ENCODE assay signal across 7 mouse cellular contexts in genomic region chr7:24886308-24886633, GRCm38 (mm10). TPM values are rescaled to one million over a fixed set of nuclear protein-coding genes. Genes with fewer than 3 reads are reported as not detected.
DNase-seq lines count a peak whose midpoint lies in the region; ATAC-seq and TF ChIP-seq lines count a peak whose summit lies in the region.

No protein-coding gene starts in this region.

- H3K4me3 ChIP-seq in ES-Bruce4 (ENCODE audit: low read depth, low read length): peak overlapping the region; percentile 90
- H3K4me3 ChIP-seq in hindbrain, embryonic 10.5 days: peak overlapping the region; percentile 98
- H3K4me3 ChIP-seq in limb, embryonic 15.5 days: peak overlapping the region; percentile 98
- H3K4me3 ChIP-seq in stomach, postnatal 0 days (ENCODE audit: low read depth, low read length): peak overlapping the region; percentile 100

- H3K4me1 ChIP-seq in ES-Bruce4 (ENCODE audit: control insufficient read depth, insufficient read depth, low read length): no peaks in the 10 kb centered on the region
- H3K4me1 ChIP-seq in hindbrain, embryonic 10.5 days (replicated peaks): peaks cover 28% of the 10 kb centered on the region
- H3K4me1 ChIP-seq in limb, embryonic 15.5 days: peaks cover 29% of the 10 kb centered on the region
- peaks cover 9% of the 10 kb centered on the region; the same call in 1 of the 2 replicates for H3K4me1 ChIP-seq in stomach, postnatal 0 days (replicated peaks; ENCODE audit: control insufficient read depth, insufficient read depth)

- no peak for ATAC-seq in limb, embryonic 15.5 days (ENCODE audit: insufficient number of reproducible peaks, low FRiP score, low TSS enrichment, low read depth)
- no peak for ATAC-seq in stomach, postnatal 0 days (ENCODE audit: low FRiP score, low TSS enrichment)

- H3K27me3 ChIP-seq in ES-Bruce4 (ENCODE audit: control insufficient read depth, insufficient read depth, low read length, poor library complexity, severe bottlenecking): no peaks in the 10 kb centered on the region
- no peaks in the 10 kb centered on the region for H3K27me3 ChIP-seq in hindbrain, embryonic 10.5 days (ENCODE audit: insufficient read depth, poor library complexity, severe bottlenecking)
- no peaks in the 10 kb centered on the region for H3K27me3 ChIP-seq in limb, embryonic 15.5 days
- no peaks in the 10 kb centered on the region for H3K27me3 ChIP-seq in stomach, postnatal 0 days (ENCODE audit: control insufficient read depth, insufficient read depth, low read length)

- no peak for TF ChIP-seq EP300 in ES-Bruce4 (IDR thresholded peaks at IDR 0.05; ENCODE audit: insufficient read depth, low read depth, low read length)
- TF ChIP-seq EP300 in stomach, postnatal 0 days (optimal IDR thresholded peaks at IDR 0.05): no peak

- peak overlapping the region; percentile 70 for H3K27ac ChIP-seq in ES-Bruce4 (ENCODE audit: insufficient read depth, low read length)
- H3K27ac ChIP-seq in hindbrain, embryonic 10.5 days: peak overlapping the region; percentile 99
- peak overlapping the region; percentile 69 for H3K27ac ChIP-seq in limb, embryonic 15.5 days
- H3K27ac ChIP-seq in stomach, postnatal 0 days (replicated peaks): 0 out of 2 replicates have a peak overlapping the region, but pooled peaks have one; percentile 35

- peak; percentile 53 for DNase-seq in NIH3T3 (ENCODE audit: low read depth)
- DNase-seq in hindbrain, embryonic 10.5 days (ENCODE audit: low spot score): no peak
- no peak for DNase-seq in stomach, postnatal 0 days (ENCODE audit: low spot score)
- no peak for DNase-seq in right cerebral cortex, adult 2 months (ENCODE audit: low spot score in 2 of 2)
- DNase-seq in spleen, adult 18-20 months: no peak

- no peaks in the 10 kb centered on the region for H3K9me3 ChIP-seq in ES-Bruce4 (replicated peaks; ENCODE audit: control insufficient read depth, insufficient read depth, low read length, poor library complexity, severe bottlenecking)
- no peaks in the 10 kb centered on the region for H3K9me3 ChIP-seq in hindbrain, embryonic 10.5 days
- no peaks in the 10 kb centered on the region for H3K9me3 ChIP-seq in limb, embryonic 15.5 days
- H3K9me3 ChIP-seq in stomach, postnatal 0 days (ENCODE audit: control insufficient read depth, low read length): no peaks in the 10 kb centered on the region

- peak overlapping the region; percentile 64 for H3K4me2 ChIP-seq in limb, embryonic 15.5 days
- H3K4me2 ChIP-seq in stomach, postnatal 0 days (replicated peaks; ENCODE audit: low read depth): peak overlapping the region; percentile 74

- H3K36me3 ChIP-seq in ES-Bruce4 (ENCODE audit: control insufficient read depth, insufficient read depth, low read length, poor library complexity, severe bottlenecking): peaks cover 52% of the 10 kb centered on the region
- peaks cover 60% of the 10 kb centered on the region for H3K36me3 ChIP-seq in hindbrain, embryonic 10.5 days
- H3K36me3 ChIP-seq in limb, embryonic 15.5 days: peaks cover 53% of the 10 kb centered on the region
- H3K36me3 ChIP-seq in stomach, postnatal 0 days (ENCODE audit: control insufficient read depth, insufficient read depth, low read length): peaks cover 8% of the 10 kb centered on the region

- no peak for TF ChIP-seq CTCF in ES-Bruce4 (IDR thresholded peaks at IDR 0.05; ENCODE audit: low read depth, low read length)
- TF ChIP-seq CTCF in stomach, postnatal 0 days (IDR thresholded peaks at IDR 0.05; ENCODE audit: low read depth): no peak

- WGBS in hindbrain, embryonic 10.5 days: 75% methylated on average over 4 of the region's 4 CpGs
- WGBS in limb, embryonic 15.5 days: 66% methylated on average over 4 of the region's 4 CpGs
- WGBS in stomach, postnatal 0 days: 35% methylated on average over 4 of the region's 4 CpGs

- no peak for TF ChIP-seq POLR2A in ES-Bruce4 (IDR thresholded peaks at IDR 0.05; ENCODE audit: insufficient read depth, low read length)

- peak overlapping the region; percentile 97 for H3K9ac ChIP-seq in ES-Bruce4 (ENCODE audit: low read depth, poor library complexity, severe bottlenecking)
- H3K9ac ChIP-seq in limb, embryonic 15.5 days: peak overlapping the region; percentile 100
- peak overlapping the region; percentile 100 for H3K9ac ChIP-seq in stomach, postnatal 0 days (ENCODE audit: low read length)

RNA-seq across cellular contexts. Expression of gene Rps19, which starts 2.1 kb away (rescaled TPM):
- polyA plus RNA-seq in ES-Bruce4 (2011; ENCODE audit: insufficient read depth, insufficient read length, low read depth, missing spikeins): 2,100 and 2,446 TPM in 2 replicates
- 1,985 and 2,165 TPM in 2 replicates for polyA plus RNA-seq in hindbrain, embryonic 10.5 days (2016; fragmentation: Nextera tagmentation; extraction: Ambion mirVana)
- 2,364 and 2,933 TPM in 2 replicates for polyA plus RNA-seq in limb, embryonic 15.5 days (2015; fragmentation: Nextera tagmentation; extraction: Ambion mirVana)
- polyA plus RNA-seq in stomach, postnatal 0 days (2015; fragmentation: Nextera tagmentation; extraction: Ambion mirVana): 2,060 and 2,085 TPM in 2 replicates

RNA-seq across cellular contexts. Expression of gene Cd79a, which starts 10.9 kb away (rescaled TPM):
- polyA plus RNA-seq in ES-Bruce4 (2011; ENCODE audit: insufficient read depth, insufficient read length, low read depth, missing spikeins): 2.8 and 2.9 TPM in 2 replicates
- polyA plus RNA-seq in hindbrain, embryonic 10.5 days (2016; fragmentation: Nextera tagmentation; extraction: Ambion mirVana): 0.13 and 0.29 TPM in 2 replicates
- polyA plus RNA-seq in limb, embryonic 15.5 days (2015; fragmentation: Nextera tagmentation; extraction: Ambion mirVana): 0.72 and 0.78 TPM in 2 replicates
- polyA plus RNA-seq in stomach, postnatal 0 days (2015; fragmentation: Nextera tagmentation; extraction: Ambion mirVana): 0.25 and 0.44 TPM in 2 replicates

RNA-seq across cellular contexts. Expression of gene Dmrtc2, which starts 16.4 kb away (rescaled TPM):
- polyA plus RNA-seq in ES-Bruce4 (2011; ENCODE audit: insufficient read depth, insufficient read length, low read depth, missing spikeins): 0.75 and 1.1 TPM in 2 replicates
- polyA plus RNA-seq in hindbrain, embryonic 10.5 days (2016; fragmentation: Nextera tagmentation; extraction: Ambion mirVana): not detected in 2 replicates
- not detected in 2 replicates for polyA plus RNA-seq in limb, embryonic 15.5 days (2015; fragmentation: Nextera tagmentation; extraction: Ambion mirVana)
- not detected in 2 replicates for polyA plus RNA-seq in stomach, postnatal 0 days (2015; fragmentation: Nextera tagmentation; extraction: Ambion mirVana)

RNA-seq across cellular contexts. Expression of gene Arhgef1, which starts 16.4 kb away (rescaled TPM):
- polyA plus RNA-seq in ES-Bruce4 (2011; ENCODE audit: insufficient read depth, insufficient read length, low read depth, missing spikeins): 90.5 and 108 TPM in 2 replicates
- 72.4 and 76.0 TPM in 2 replicates for polyA plus RNA-seq in hindbrain, embryonic 10.5 days (2016; fragmentation: Nextera tagmentation; extraction: Ambion mirVana)
- 110 and 122 TPM in 2 replicates for polyA plus RNA-seq in limb, embryonic 15.5 days (2015; fragmentation: Nextera tagmentation; extraction: Ambion mirVana)
- 45.2 and 49.9 TPM in 2 replicates for polyA plus RNA-seq in stomach, postnatal 0 days (2015; fragmentation: Nextera tagmentation; extraction: Ambion mirVana)

RNA-seq across cellular contexts. Expression of gene Lypd4, which starts 16.5 kb away (rescaled TPM):
- polyA plus RNA-seq in ES-Bruce4 (2011; ENCODE audit: insufficient read depth, insufficient read length, low read depth, missing spikeins): not detected in 2 replicates
- polyA plus RNA-seq in hindbrain, embryonic 10.5 days (2016; fragmentation: Nextera tagmentation; extraction: Ambion mirVana): not detected in 2 replicates
- not detected in 2 replicates for polyA plus RNA-seq in limb, embryonic 15.5 days (2015; fragmentation: Nextera tagmentation; extraction: Ambion mirVana)
- not detected in 2 replicates for polyA plus RNA-seq in stomach, postnatal 0 days (2015; fragmentation: Nextera tagmentation; extraction: Ambion mirVana)

Comparison
In these comparisons a context has a peak if more than half of its experiments do, and no peak if none do; other contexts are left out.
1. H3K27ac ChIP-seq: peak in every context shown above with its lines; median percentile 99 in hindbrain, embryonic 10.5 days; 70 in ES-Bruce4; 69 in limb, embryonic 15.5 days; 35 in stomach, postnatal 0 days.